ENCODE assay signal across 14 mouse cellular contexts in genomic region chr1:106584273-106584672, GRCm38 (mm10).
A peak's percentile ranks its signal among the peaks of the same experiment; 100 is the strongest.
DNase-seq lines count a peak whose midpoint lies in the region; ATAC-seq and TF ChIP-seq lines count a peak whose summit lies in the region.
"Had no signal": no experiment of that assay in that cellular context is flagged by ENCODE, and none has a peak within 500 bp of the region (broad histone marks: within the 10 kb centered on the region; RNA-seq: fewer than 3 reads in every experiment).

No protein-coding gene starts in this region.

- TF ChIP-seq CTCF in kidney, adult 2 months (conservative IDR thresholded peaks at IDR 0.05; ENCODE audit: insufficient read depth, insufficient read length, low read depth, low read length): no peak
- no peak for TF ChIP-seq CTCF in stomach, postnatal 0 days (IDR thresholded peaks at IDR 0.05; ENCODE audit: low read depth)

- no peaks in the 10 kb centered on the region for H3K27me3 ChIP-seq in limb, embryonic 12.5 days
- H3K27me3 ChIP-seq in limb, embryonic 10.5 days (ENCODE audit: low read depth, poor library complexity, severe bottlenecking): no peaks in the 10 kb centered on the region
- no peaks in the 10 kb centered on the region for H3K27me3 ChIP-seq in kidney, adult 2 months (replicated peaks; ENCODE audit: control insufficient read depth, insufficient read depth, low read length)
- H3K27me3 ChIP-seq in midbrain, embryonic 12.5 days: no peaks in the 10 kb centered on the region
- H3K27me3 ChIP-seq in stomach, postnatal 0 days (ENCODE audit: control insufficient read depth, insufficient read depth, low read length): no peaks in the 10 kb centered on the region

- H3K4me3 ChIP-seq in limb, embryonic 12.5 days (replicated peaks): no peak overlapping the region
- no peak overlapping the region for H3K4me3 ChIP-seq in limb, embryonic 10.5 days
- no peak overlapping the region for H3K4me3 ChIP-seq in kidney, adult 2 months (ENCODE audit: insufficient read depth, low read depth, low read length)
- no peak overlapping the region for H3K4me3 ChIP-seq in midbrain, embryonic 12.5 days
- no peak overlapping the region for H3K4me3 ChIP-seq in stomach, postnatal 0 days (ENCODE audit: low read depth, low read length)

- WGBS in limb, embryonic 12.5 days: 88% methylated on average over 4 of the region's 4 CpGs
- 92% methylated on average over 4 of the region's 4 CpGs for WGBS in limb, embryonic 10.5 days
- 46% methylated on average over 4 of the region's 4 CpGs for WGBS in kidney, adult 2 months
- WGBS in midbrain, embryonic 12.5 days: 73% methylated on average over 4 of the region's 4 CpGs
- 87% methylated on average over 4 of the region's 4 CpGs for WGBS in stomach, postnatal 0 days

- H3K27ac ChIP-seq in limb, embryonic 12.5 days: peak overlapping the region; percentile 59
- no peak overlapping the region for H3K27ac ChIP-seq in limb, embryonic 10.5 days
- peak overlapping the region; percentile 78 for H3K27ac ChIP-seq in kidney, adult 2 months (ENCODE audit: insufficient read depth, low read depth, low read length)
- peak overlapping the region; percentile 73; the same call in 1 of the 2 replicates for H3K27ac ChIP-seq in midbrain, embryonic 12.5 days (replicated peaks)
- H3K27ac ChIP-seq in stomach, postnatal 0 days (replicated peaks): peak overlapping the region; percentile 56; the same call in 1 of the 2 replicates

- no peak overlapping the region for H3K4me2 ChIP-seq in limb, embryonic 12.5 days
- H3K4me2 ChIP-seq in midbrain, embryonic 12.5 days (replicated peaks): no peak overlapping the region
- no peak overlapping the region for H3K4me2 ChIP-seq in stomach, postnatal 0 days (replicated peaks; ENCODE audit: low read depth)
- H3K4me2 ChIP-seq: lung, embryonic 14.5 days had no signal

- no peak for ATAC-seq in limb, embryonic 12.5 days (ENCODE audit: insufficient number of reproducible peaks, insufficient read depth, low FRiP score, low TSS enrichment, low read depth)
- ATAC-seq in midbrain, embryonic 12.5 days (ENCODE audit: low FRiP score, low read depth): no peak
- ATAC-seq in stomach, postnatal 0 days (ENCODE audit: low FRiP score, low TSS enrichment): no peak
- no peak for ATAC-seq in monocyte, adult 5-6 weeks (replicated peaks; ENCODE audit: insufficient number of reproducible peaks, low FRiP score, low TSS enrichment, poor library complexity, severe bottlenecking)
- ATAC-seq in cerebellum, adult (ENCODE audit: insufficient number of reproducible peaks, low FRiP score, low TSS enrichment): no peak
- ATAC-seq: activated CD4-positive, CD25-positive, alpha-beta regulatory T cell, adult 4 months; CD4-positive, CD25-positive, alpha-beta regulatory T cell, adult 4 months had no signal

- no peak for DNase-seq in limb, embryonic 10.5 days (ENCODE audit: low spot score)
- peak; percentile 79 for DNase-seq in kidney, adult 2 months
- no peak for DNase-seq in stomach, postnatal 0 days (ENCODE audit: low spot score)
- DNase-seq: cerebellum, adult 11 months; gastrocnemius, postnatal 25 days; lung, embryonic 14.5 days; right cerebral cortex, adult 18-20 months; thymus, postnatal 14 days had no signal

- no peaks in the 10 kb centered on the region for H3K36me3 ChIP-seq in limb, embryonic 12.5 days
- no peaks in the 10 kb centered on the region for H3K36me3 ChIP-seq in limb, embryonic 10.5 days
- no peaks in the 10 kb centered on the region for H3K36me3 ChIP-seq in kidney, adult 2 months (ENCODE audit: control insufficient read depth, insufficient read depth, low read length)
- no peaks in the 10 kb centered on the region for H3K36me3 ChIP-seq in midbrain, embryonic 12.5 days
- H3K36me3 ChIP-seq in stomach, postnatal 0 days (ENCODE audit: control insufficient read depth, insufficient read depth, low read length): no peaks in the 10 kb centered on the region

- no peak for TF ChIP-seq EP300 in stomach, postnatal 0 days (optimal IDR thresholded peaks at IDR 0.05)

- no peaks in the 10 kb centered on the region for H3K9me3 ChIP-seq in limb, embryonic 12.5 days
- no peaks in the 10 kb centered on the region for H3K9me3 ChIP-seq in limb, embryonic 10.5 days (replicated peaks)
- no peaks in the 10 kb centered on the region for H3K9me3 ChIP-seq in midbrain, embryonic 12.5 days
- H3K9me3 ChIP-seq in stomach, postnatal 0 days (ENCODE audit: control insufficient read depth, low read length): no peaks in the 10 kb centered on the region

- H3K9ac ChIP-seq in limb, embryonic 12.5 days (replicated peaks): no peak overlapping the region
- H3K9ac ChIP-seq in midbrain, embryonic 12.5 days (replicated peaks): no peak overlapping the region
- no peak overlapping the region for H3K9ac ChIP-seq in stomach, postnatal 0 days (ENCODE audit: low read length)
- H3K9ac ChIP-seq: lung, embryonic 14.5 days had no signal

- no peak for TF ChIP-seq POLR2A in kidney, adult 2 months (IDR thresholded peaks at IDR 0.05; ENCODE audit: low read depth, low read length)

- peaks cover 37% of the 10 kb centered on the region for H3K4me1 ChIP-seq in limb, embryonic 12.5 days (replicated peaks)
- peaks cover 4% of the 10 kb centered on the region; the same call in 1 of the 2 replicates for H3K4me1 ChIP-seq in limb, embryonic 10.5 days
- peaks cover 11% of the 10 kb centered on the region; the same call in 1 of the 2 replicates for H3K4me1 ChIP-seq in kidney, adult 2 months (ENCODE audit: control insufficient read depth, insufficient read depth, low read length)
- H3K4me1 ChIP-seq in midbrain, embryonic 12.5 days: peaks cover 21% of the 10 kb centered on the region
- no peaks in the 10 kb centered on the region for H3K4me1 ChIP-seq in stomach, postnatal 0 days (replicated peaks; ENCODE audit: control insufficient read depth, insufficient read depth)
